Mouse (Mus musculus) heart, adult 2 months (tissue): ENCODE data around the gene Prkacb.

Source experiments
- CTCF ChIP-seq: fragments of 200-600 bp; IDR thresholded peaks from 2 replicates; pipeline ENCODE4 v1.8.1; 2022; ENCODE audit warnings: antibody characterized with exemption, mild to moderate bottlenecking, moderate library complexity
- POLR2A ChIP-seq: fragments of 200-500 bp; IDR thresholded peaks from 2 replicates; pipeline ENCODE4 v1.6.1; 2011; ENCODE audit warnings: mild to moderate bottlenecking, low read depth, low read length, control low read depth; ENCODE audit not compliant: insufficient read depth

DNA sequence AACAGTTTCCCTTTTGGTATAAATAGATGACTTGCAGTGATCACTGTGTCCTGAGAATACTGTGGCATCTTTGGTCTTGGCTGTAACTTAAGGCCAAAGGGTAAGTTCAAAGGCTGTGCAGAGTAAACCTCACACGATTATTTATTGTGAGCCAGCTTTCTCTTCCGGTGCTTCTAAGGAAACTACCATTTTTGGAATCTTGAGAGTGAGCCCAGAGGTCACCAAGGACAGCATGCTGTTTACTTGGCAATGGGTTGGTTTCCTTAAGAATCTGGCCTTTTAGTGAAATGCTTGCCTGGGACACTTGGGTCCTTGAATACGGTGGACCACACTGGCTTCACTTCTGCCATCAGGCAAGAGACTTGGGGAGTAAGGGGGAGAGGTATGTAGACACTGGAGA lies 30.0 kb upstream of the Prkacb start:
- TF ChIP-seq CTCF: no peak
- no peak for TF ChIP-seq POLR2A
